Mouse (Mus musculus) liver, embryonic 11.5 days (tissue): Measurements from ENCODE around the gene Khsrp. TPM values are rescaled to one million over a fixed set of nuclear protein-coding genes. Genes with fewer than 3 reads are reported as not detected.

Source experiments
- ATAC-seq: fragments of 200-750 bp; cut with Nextera tagmentation; replicated peaks from 2 replicates; pipeline ENCODE4 v1.8.0; 2017; ENCODE audit warnings: moderate number of reproducible peaks, mild to moderate bottlenecking, moderate TSS enrichment, moderate library complexity; ENCODE audit not compliant: low FRiP score
- DNase-seq: peaks from one replicate; pipeline ENCODE4 v3.0.0-alpha.2; 2017; ENCODE audit warnings: low spot score
- H3K27ac ChIP-seq: fragments of 300-500 bp; sonication (generic); 2 replicates; pipeline ENCODE4 v1.5.1; 2014; ENCODE audit warnings: mild to moderate bottlenecking, low read depth, low read length, control low read depth
- H3K27me3 ChIP-seq: fragments of 300-500 bp; sonication (generic); replicated peaks from 2 replicates; pipeline ENCODE4 v1.6.1; 2014; ENCODE audit warnings: low read length, mixed read lengths; ENCODE audit not compliant: control insufficient read depth, insufficient read depth
- H3K36me3 ChIP-seq: fragments of 300-500 bp; sonication (generic); 2 replicates; pipeline ENCODE4 v1.6.1; 2014; ENCODE audit warnings: mild to moderate bottlenecking, low read length, moderate library complexity, mixed read lengths; ENCODE audit not compliant: control insufficient read depth, insufficient read depth
- H3K4me1 ChIP-seq: fragments of 300-500 bp; sonication (generic); replicated peaks from 2 replicates; pipeline ENCODE4 v1.6.1; 2014; ENCODE audit warnings: low read length, mixed read lengths; ENCODE audit not compliant: control insufficient read depth, insufficient read depth
- H3K4me2 ChIP-seq: fragments of 300-500 bp; sonication (generic); 2 replicates; pipeline ENCODE4 v1.6.1; 2014; ENCODE audit warnings: mild to moderate bottlenecking, control low read depth, moderate library complexity
- H3K4me3 ChIP-seq: fragments of 300-500 bp; sonication (generic); 2 replicates; pipeline ENCODE4 v1.5.1; 2014; ENCODE audit warnings: low read depth, low read length, control low read depth
- H3K9ac ChIP-seq: fragments of 300-500 bp; sonication (generic); 2 replicates; pipeline ENCODE4 v1.6.1; 2014; ENCODE audit warnings: low read depth, low read length, control low read depth
- H3K9me3 ChIP-seq: fragments of 300-500 bp; sonication (generic); 2 replicates; pipeline ENCODE4 v1.6.1; 2016; ENCODE audit warnings: low read length, inconsistent platforms, mixed read lengths; ENCODE audit not compliant: control insufficient read depth
- WGBS: fragments of 180-500 bp; shearing (Covaris S2); extraction: QIAGEN DNeasy Blood & Tissue Kit; methylation state at CpG from one replicate; pipeline ENCODE4 v1.1.7; 2014; 5-methylcytosine and 5-hydroxymethylcytosine counted together
- polyA plus RNA-seq: library from polyadenylated mRNA; unstranded; fragments of >200 nt; fragmentation: Nextera tagmentation; extraction: Ambion mirVana; gene quantifications from 2 replicates; pipeline ENCODE4 v1.2.1, GENCODE M21; 2014

The Khsrp gene
- polyA plus RNA-seq, 1 experiment from 2014 or later = 51.1 TPM

DNA sequence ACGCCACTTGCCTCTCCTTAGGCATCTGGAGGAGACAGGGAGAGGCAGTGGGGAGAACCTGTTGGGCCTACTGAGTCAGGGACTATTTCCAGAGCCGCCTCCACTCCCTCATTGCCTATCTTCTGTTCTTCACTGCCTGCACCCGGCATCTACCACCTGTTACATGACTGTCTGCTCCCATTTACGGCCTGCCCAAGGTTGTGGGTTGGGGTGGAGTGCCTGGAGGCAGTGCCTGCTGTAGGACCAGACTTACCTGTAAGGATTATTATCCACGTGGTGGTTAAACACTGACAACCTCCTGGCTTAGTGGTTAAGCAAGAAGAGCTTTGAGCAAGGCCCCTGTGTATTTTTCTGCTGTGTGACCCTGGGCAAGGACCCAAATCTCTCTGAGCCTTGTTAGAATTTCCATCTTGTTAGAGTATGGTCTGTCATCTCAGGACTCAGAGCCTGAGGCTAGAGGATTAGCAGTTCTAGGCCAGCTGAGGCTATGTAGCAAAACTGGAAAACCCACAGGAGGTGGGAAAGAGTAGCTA lies 56.5 kb downstream of the Khsrp start:
- 75% methylated on average over 5 of the region's 5 CpGs for WGBS
- Histone ChIP-seq H3K4me2 (no peak overlapping the region), H3K27ac (no peak overlapping the region), H3K27me3 (peaks cover 6% of the 10 kb centered on the region; the same call in 1 of the 2 replicates), H3K9ac (no peak overlapping the region), H3K4me1 (no peaks in the 10 kb centered on the region), H3K36me3 (no peaks in the 10 kb centered on the region), H3K4me3 (no peak overlapping the region), H3K9me3 (no peaks in the 10 kb centered on the region)
- DNase-seq (no peak), ATAC-seq (no peak)

DNA sequence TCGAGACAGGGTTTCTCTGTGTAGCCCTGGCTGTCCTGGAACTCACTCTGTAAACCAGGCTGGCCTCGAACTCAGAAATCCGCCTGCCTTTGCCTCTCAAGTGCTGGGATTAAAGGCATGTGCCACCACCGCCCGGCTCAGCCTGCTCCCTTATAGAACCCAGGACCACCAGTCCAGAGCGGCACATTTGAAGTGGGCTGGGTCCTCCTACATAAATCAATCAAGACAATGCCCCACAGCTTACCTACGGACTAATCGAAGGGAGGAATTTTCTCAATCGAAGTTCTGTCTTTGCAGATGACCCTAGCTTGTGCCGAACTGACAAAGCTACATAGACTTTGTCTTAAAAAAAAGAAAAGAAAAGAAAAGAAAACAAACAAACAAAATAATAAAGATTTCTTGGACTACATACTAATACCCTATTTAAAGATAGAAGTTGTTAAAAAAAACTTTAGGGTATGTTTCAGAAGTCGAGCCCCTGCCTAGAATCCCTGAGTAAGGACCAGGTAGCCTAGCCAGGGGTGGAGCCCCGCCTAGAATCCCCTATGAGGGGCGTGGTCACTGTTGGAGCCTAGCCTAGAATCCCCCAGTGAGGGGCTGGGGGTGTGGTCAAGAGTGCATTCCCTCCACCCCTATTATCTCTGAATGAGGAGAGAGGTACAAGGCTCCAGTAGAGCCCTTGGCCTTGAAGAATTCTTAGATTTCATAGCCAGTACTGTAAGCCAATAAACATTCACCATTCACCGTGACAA lies 57.2 kb downstream of the Khsrp start:
- 57% methylated on average over 11 of the region's 14 CpGs for WGBS
- Histone ChIP-seq H3K36me3 (no peaks in the 10 kb centered on the region), H3K4me2 (no peak overlapping the region), H3K27ac (no peak overlapping the region), H3K4me1 (no peaks in the 10 kb centered on the region), H3K27me3 (peaks cover 11% of the 10 kb centered on the region; the same call in 1 of the 2 replicates), H3K9me3 (no peaks in the 10 kb centered on the region), H3K4me3 (no peak overlapping the region), H3K9ac (no peak overlapping the region)
- DNase-seq = no peak
- peak; percentile 51; the same call in 1 of the 2 replicates for ATAC-seq

Other genes starting within 250 kb of the Khsrp start
- gene Rfx2, start 200.5 kb downstream of the Khsrp start, polyA plus RNA-seq = 9.0 and 9.5 TPM in 2 replicates
- gene Acsbg2, start 157.1 kb downstream of the Khsrp start, polyA plus RNA-seq = not detected in 2 replicates
- 0.26 TPM in 2 replicates for gene 1700061G19Rik, start 156.0 kb downstream of the Khsrp start, polyA plus RNA-seq
- gene Mllt1, start 96.1 kb downstream of the Khsrp start, polyA plus RNA-seq = 19.2 and 21.3 TPM in 2 replicates
- not detected in 2 replicates for gene Acer1, start 49.4 kb downstream of the Khsrp start, polyA plus RNA-seq
- gene Clpp, start 41.2 kb downstream of the Khsrp start, polyA plus RNA-seq = 181 and 183 TPM in 2 replicates
- 36.3 and 39.9 TPM in 2 replicates for gene Alkbh7, start 34.2 kb downstream of the Khsrp start, polyA plus RNA-seq
- gene Pspn, start 31.5 kb downstream of the Khsrp start, polyA plus RNA-seq = 0.44 TPM in 1 of 2 replicates, not detected in the other
- gene Gtf2f1, start 20.2 kb downstream of the Khsrp start, polyA plus RNA-seq = 99.0 and 106 TPM in 2 replicates
- 0.26 and 0.33 TPM in 2 replicates for gene Gm17949, start 20.1 kb downstream of the Khsrp start, polyA plus RNA-seq
- not detected in 2 replicates for gene Slc25a41, start 10.1 kb upstream of the Khsrp start, polyA plus RNA-seq
- 3.2 and 3.4 TPM in 2 replicates for gene Crb3, start 27.6 kb upstream of the Khsrp start, polyA plus RNA-seq
- 5.2 and 6.3 TPM in 2 replicates for gene Slc25a23, start 28.3 kb upstream of the Khsrp start, polyA plus RNA-seq
- gene Dennd1c, start 47.0 kb upstream of the Khsrp start, polyA plus RNA-seq = 2.1 and 2.2 TPM in 2 replicates
- gene Tubb4a, start 56.3 kb upstream of the Khsrp start, polyA plus RNA-seq = 4.5 and 5.0 TPM in 2 replicates
- 5.4 and 6.4 TPM in 2 replicates for gene Tnfsf9, start 73.8 kb upstream of the Khsrp start, polyA plus RNA-seq
- gene Cd70, start 118.3 kb upstream of the Khsrp start, polyA plus RNA-seq = not detected in 2 replicates
- 0.73 and 1.2 TPM in 2 replicates for gene Tnfsf14, start 162.7 kb upstream of the Khsrp start, polyA plus RNA-seq
- gene C3, start 196.6 kb upstream of the Khsrp start, polyA plus RNA-seq = 71.7 and 82.8 TPM in 2 replicates
- gene Gpr108, start 216.9 kb upstream of the Khsrp start, polyA plus RNA-seq = 26.5 and 30.7 TPM in 2 replicates
- 25.5 and 25.9 TPM in 2 replicates for gene Trip10, start 217.9 kb upstream of the Khsrp start, polyA plus RNA-seq
- 18.7 and 20.6 TPM in 2 replicates for gene Vav1, start 247.6 kb upstream of the Khsrp start, polyA plus RNA-seq